Mouse (Mus musculus) midbrain, embryonic 15.5 days (tissue): ENCODE measurements around the gene Gm28635. TPM values are rescaled to one million over a fixed set of nuclear protein-coding genes. Genes with fewer than 3 reads are reported as not detected.

Experiments used
- ATAC-seq: fragments of 200-750 bp; cut with Nextera tagmentation; replicated peaks from 2 replicates; pipeline ENCODE4 v1.8.0; 2017; ENCODE audit warnings: moderate TSS enrichment
- H3K27ac ChIP-seq: fragments of 300-500 bp; sonication (generic); 2 replicates; pipeline ENCODE4 v1.5.1; 2015; ENCODE audit warnings: mild to moderate bottlenecking, inconsistent platforms
- H3K27me3 ChIP-seq: fragments of 300-500 bp; sonication (generic); replicated peaks from 2 replicates; pipeline ENCODE4 v1.6.1; 2015; ENCODE audit warnings: inconsistent platforms
- H3K36me3 ChIP-seq: fragments of 300-500 bp; sonication (generic); replicated peaks from 2 replicates; pipeline ENCODE4 v1.6.1; 2015; ENCODE audit warnings: inconsistent platforms
- H3K4me1 ChIP-seq: fragments of 300-500 bp; sonication (generic); 2 replicates; pipeline ENCODE4 v1.6.1; 2015; ENCODE audit warnings: inconsistent platforms
- H3K4me2 ChIP-seq: fragments of 300-500 bp; sonication (generic); 2 replicates; pipeline ENCODE4 v1.6.1; 2015; ENCODE audit warnings: inconsistent platforms, mild to moderate bottlenecking, moderate library complexity
- H3K4me3 ChIP-seq: fragments of 300-500 bp; sonication (generic); 2 replicates; pipeline ENCODE4 v1.5.1; 2015; ENCODE audit warnings: mild to moderate bottlenecking, inconsistent platforms
- H3K9ac ChIP-seq: fragments of 300-500 bp; sonication (generic); 2 replicates; pipeline ENCODE4 v1.6.1; 2015; ENCODE audit warnings: mild to moderate bottlenecking, inconsistent platforms
- H3K9me3 ChIP-seq: fragments of 300-500 bp; sonication (generic); 2 replicates; pipeline ENCODE4 v1.6.1; 2016; ENCODE audit warnings: inconsistent platforms
- WGBS: fragments of 180-500 bp; shearing (Covaris S2); methylation state at CpG from one replicate; pipeline ENCODE4 v1.1.7; 2015; ENCODE audit warnings: mixed read lengths; 5-methylcytosine and 5-hydroxymethylcytosine counted together
- polyA plus RNA-seq: library from polyadenylated mRNA; unstranded; fragments of >200 nt; fragmentation: Nextera tagmentation; extraction: Ambion mirVana; gene quantifications from 2 replicates; pipeline ENCODE4 v1.2.1, GENCODE M21; 2015

Gene Gm28635
- polyA plus RNA-seq, 1 experiment from 2014 or later: not detected

DNA sequence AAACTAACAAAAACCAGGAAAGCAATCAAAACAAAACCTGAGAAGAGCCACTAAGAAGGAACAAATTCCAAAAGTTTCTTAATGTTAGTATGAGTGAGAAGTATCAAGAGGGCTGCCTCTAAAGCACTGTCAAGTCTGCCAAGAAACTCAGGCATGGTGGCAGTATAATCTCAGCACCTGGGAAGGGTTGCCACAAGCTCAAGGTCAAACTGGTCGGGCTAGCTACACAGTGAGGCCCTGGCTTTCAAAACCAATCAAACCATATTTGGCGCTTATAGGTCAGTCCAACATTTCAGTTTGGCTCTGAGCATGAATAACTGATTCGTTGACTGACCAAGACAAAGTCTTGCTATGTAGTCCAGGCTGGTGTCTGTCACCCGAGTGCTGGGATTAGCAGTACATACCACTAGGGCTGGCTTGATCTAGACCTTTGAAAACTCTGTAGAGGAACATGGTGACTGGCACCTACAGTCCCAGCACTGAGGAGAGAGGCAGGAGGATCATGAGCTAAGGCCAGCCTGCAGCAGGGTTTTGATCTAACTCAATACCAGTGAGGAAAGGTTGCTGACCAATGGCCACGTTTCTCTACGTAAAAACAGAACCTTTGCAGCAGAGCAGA, 78.5 kb downstream of the Gm28635 start:
- H3K9me3 ChIP-seq: no peaks in the 10 kb centered on the region
- no peak overlapping the region for H3K9ac ChIP-seq
- H3K27ac ChIP-seq: no peak overlapping the region
- peaks cover 29% of the 10 kb centered on the region for H3K36me3 ChIP-seq
- no peaks in the 10 kb centered on the region for H3K4me1 ChIP-seq
- H3K4me3 ChIP-seq: no peak overlapping the region
- no peaks in the 10 kb centered on the region for H3K27me3 ChIP-seq
- WGBS: 94% methylated on average over 6 of the region's 6 CpGs
- no peak for ATAC-seq
- H3K4me2 ChIP-seq: no peak overlapping the region

DNA sequence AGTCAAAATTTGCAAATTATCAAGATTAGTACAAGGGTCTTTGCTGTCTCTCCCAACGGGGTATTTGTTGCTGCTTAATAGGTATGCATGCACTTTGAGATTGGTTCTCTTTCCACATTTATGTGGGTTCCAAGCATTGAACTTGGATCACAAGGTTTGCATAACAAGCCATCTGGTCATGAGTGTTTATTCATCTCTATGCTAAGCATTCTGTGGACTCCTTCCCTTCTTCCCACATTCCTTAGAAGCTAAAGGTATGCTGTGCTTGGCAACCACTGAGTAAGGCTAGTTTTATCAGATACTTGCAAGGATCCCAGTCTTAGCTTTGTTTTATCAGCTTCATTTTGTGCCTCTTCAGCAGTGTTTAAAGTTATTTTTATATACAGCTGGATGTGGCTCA, 80.7 kb downstream of the Gm28635 start:
- 94% methylated on average over 1 of the region's 1 CpGs for WGBS
- Histone ChIP-seq H3K4me2 (no peak overlapping the region), H3K36me3 (peaks cover 15% of the 10 kb centered on the region), H3K27ac (no peak overlapping the region), H3K9me3 (no peaks in the 10 kb centered on the region), H3K9ac (no peak overlapping the region), H3K27me3 (no peaks in the 10 kb centered on the region), H3K4me3 (no peak overlapping the region), H3K4me1 (no peaks in the 10 kb centered on the region)
- no peak for ATAC-seq

DNA sequence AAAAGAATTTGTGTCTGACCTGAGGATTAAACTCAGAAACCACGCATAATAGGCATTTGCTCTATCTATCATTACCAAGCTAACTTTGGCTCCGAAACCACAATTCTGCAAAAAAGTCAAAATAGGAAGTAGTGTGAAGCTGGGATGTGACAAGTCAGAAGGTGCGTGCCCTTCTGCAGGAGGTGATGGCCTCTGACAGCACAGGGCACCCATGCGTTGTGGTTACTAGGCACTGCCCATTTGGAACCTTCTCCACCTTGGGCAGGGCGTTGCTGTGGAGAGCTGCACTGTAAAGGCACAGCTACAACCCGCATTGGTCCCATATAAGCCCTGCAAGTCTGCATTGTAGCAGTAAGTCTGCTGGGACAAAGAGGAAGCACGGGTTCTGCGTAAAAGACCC, 85.0 kb downstream of the Gm28635 start:
- ATAC-seq: no peak
- 93% methylated on average over 8 of the region's 8 CpGs for WGBS
- no peak overlapping the region for H3K27ac ChIP-seq
- H3K36me3 ChIP-seq: no peaks in the 10 kb centered on the region
- no peaks in the 10 kb centered on the region for H3K27me3 ChIP-seq
- H3K9ac ChIP-seq: no peak overlapping the region
- no peak overlapping the region for H3K4me2 ChIP-seq
- H3K4me1 ChIP-seq: no peaks in the 10 kb centered on the region
- no peaks in the 10 kb centered on the region for H3K9me3 ChIP-seq
- H3K4me3 ChIP-seq: no peak overlapping the region

DNA sequence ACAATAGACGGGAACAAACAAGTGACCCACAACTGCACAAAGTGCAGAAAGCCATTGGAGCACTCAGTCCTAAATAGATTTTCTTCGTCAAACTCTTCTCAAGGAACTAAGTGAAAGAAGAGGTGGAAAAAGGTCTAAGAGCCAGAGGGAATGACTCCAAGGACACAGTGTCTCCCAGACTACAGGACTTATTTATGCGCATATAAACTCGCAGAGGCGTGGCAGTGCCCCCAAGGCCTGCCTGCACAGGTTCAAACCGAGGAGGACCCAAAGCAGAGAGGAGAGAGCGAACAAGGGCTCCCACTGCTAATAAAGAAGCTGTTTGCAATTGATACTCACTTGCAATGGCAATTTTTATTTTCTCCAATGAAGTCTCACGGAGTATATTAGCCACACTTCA, 92.1 kb downstream of the Gm28635 start:
- Histone ChIP-seq H3K27ac (no peak overlapping the region), H3K4me2 (no peak overlapping the region), H3K9ac (no peak overlapping the region), H3K27me3 (no peaks in the 10 kb centered on the region), H3K4me1 (no peaks in the 10 kb centered on the region), H3K4me3 (no peak overlapping the region), H3K36me3 (no peaks in the 10 kb centered on the region), H3K9me3 (no peaks in the 10 kb centered on the region)
- ATAC-seq: no peak
- 79% methylated on average over 8 of the region's 8 CpGs for WGBS

DNA sequence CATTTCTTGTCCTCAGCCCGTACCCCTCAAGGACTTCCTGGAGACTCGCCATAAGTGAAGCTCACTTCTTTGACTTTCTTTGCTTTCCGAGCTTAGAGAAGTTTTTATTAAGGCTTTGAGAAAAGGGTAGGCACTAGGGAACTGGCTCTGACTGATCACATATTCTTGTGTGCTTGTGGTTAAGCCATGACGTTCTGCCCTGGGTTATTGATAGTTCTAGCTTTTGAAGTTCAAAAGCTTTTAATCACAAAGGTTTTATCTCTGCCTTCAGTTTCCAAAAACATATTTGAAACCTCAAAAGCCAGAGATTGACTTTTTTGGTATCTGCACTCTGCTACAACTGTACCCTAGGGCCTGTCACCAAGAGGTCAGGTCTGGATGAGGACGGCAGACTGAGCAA, 95.6 kb downstream of the Gm28635 start:
- no peak overlapping the region for H3K27ac ChIP-seq

DNA sequence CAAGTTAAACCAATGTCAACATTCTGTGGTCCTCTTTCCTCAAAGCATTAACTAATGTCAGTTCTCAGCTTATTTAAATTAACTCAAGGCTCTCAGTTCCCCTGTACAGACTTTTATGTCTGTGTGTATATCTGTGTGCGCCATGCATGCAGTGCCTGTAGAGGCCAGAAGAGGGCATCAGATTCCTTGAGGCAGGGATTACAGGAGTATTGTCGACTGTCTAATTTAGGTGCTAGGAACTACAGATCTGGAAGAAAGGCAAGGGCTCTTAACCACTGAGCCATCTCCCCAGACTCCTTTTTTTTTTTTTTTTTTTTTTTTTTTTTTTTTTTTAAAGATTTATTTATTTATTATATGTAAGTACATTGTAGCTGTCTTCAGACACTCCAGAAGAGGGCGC, 96.6 kb downstream of the Gm28635 start:
- Histone ChIP-seq H3K9me3 (no peaks in the 10 kb centered on the region), H3K4me1 (no peaks in the 10 kb centered on the region), H3K4me3 (no peak overlapping the region), H3K4me2 (no peak overlapping the region), H3K27me3 (no peaks in the 10 kb centered on the region), H3K27ac (no peak overlapping the region), H3K9ac (no peak overlapping the region), H3K36me3 (no peaks in the 10 kb centered on the region)
- ATAC-seq: no peak
- WGBS: 89% methylated on average over 2 of the region's 3 CpGs

More for the DNA sequence above, 95.6 kb downstream of the Gm28635 start:
- Histone ChIP-seq H3K4me3 (no peak overlapping the region), H3K36me3 (no peaks in the 10 kb centered on the region), H3K4me1 (no peaks in the 10 kb centered on the region), H3K9me3 (no peaks in the 10 kb centered on the region), H3K9ac (no peak overlapping the region), H3K4me2 (no peak overlapping the region), H3K27me3 (no peaks in the 10 kb centered on the region)
- no peak for ATAC-seq
- WGBS: 89% methylated on average over 5 of the region's 5 CpGs

DNA sequence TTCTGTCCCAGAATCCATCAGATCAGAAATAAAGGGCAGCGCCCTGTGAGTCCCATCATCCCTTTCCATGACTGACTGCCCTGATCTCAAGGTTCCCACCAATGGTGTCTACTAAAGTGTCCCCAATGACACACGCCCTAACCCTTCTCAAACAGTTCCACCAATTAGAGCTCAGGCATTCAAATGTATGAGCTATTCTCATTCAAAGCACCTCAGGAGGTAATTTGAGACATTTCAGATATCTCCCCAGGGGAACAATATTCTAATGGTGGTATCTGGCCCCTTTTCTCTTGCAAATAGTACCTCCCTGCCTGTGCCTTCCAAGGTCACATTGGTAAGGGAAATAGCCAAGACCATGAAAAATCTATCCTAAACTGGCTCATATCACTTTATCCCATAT, 98.5 kb downstream of the Gm28635 start:
- WGBS: 87% methylated on average over 2 of the region's 2 CpGs
- H3K4me3 ChIP-seq: no peak overlapping the region
- no peak for ATAC-seq

DNA sequence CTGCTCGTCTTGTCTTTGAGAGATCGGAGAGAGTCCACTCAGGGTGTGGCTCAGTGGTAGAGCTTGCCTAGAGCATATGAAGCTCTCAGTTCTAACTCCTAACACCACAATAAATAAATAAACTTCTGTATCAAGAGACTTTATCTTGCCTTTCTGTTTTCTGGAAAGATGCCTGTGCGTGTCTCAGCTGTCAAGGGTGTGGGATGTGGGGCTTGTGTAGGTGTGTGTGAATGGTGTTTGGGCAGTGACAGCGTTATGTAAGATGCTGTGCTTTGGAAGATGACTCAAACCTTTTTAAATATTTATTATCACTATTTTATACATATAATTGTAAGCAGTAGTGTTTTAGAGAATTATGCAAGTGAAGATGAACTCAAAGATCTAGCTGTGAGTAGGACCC, 103.7 kb downstream of the Gm28635 start:
- Histone ChIP-seq H3K9ac (no peak overlapping the region), H3K4me3 (no peak overlapping the region), H3K4me2 (no peak overlapping the region), H3K36me3 (no peaks in the 10 kb centered on the region), H3K4me1 (no peaks in the 10 kb centered on the region), H3K27ac (no peak overlapping the region), H3K9me3 (no peaks in the 10 kb centered on the region), H3K27me3 (no peaks in the 10 kb centered on the region)
- whole genome bisulfite sequencing: 96% methylated on average over 4 of the region's 4 CpGs
- no peak for ATAC-seq

More for the DNA sequence above, 98.5 kb downstream of the Gm28635 start:
- Histone ChIP-seq H3K4me1 (no peaks in the 10 kb centered on the region), H3K9me3 (no peaks in the 10 kb centered on the region), H3K27me3 (no peaks in the 10 kb centered on the region), H3K27ac (no peak overlapping the region), H3K36me3 (no peaks in the 10 kb centered on the region), H3K4me2 (no peak overlapping the region), H3K9ac (no peak overlapping the region)

DNA sequence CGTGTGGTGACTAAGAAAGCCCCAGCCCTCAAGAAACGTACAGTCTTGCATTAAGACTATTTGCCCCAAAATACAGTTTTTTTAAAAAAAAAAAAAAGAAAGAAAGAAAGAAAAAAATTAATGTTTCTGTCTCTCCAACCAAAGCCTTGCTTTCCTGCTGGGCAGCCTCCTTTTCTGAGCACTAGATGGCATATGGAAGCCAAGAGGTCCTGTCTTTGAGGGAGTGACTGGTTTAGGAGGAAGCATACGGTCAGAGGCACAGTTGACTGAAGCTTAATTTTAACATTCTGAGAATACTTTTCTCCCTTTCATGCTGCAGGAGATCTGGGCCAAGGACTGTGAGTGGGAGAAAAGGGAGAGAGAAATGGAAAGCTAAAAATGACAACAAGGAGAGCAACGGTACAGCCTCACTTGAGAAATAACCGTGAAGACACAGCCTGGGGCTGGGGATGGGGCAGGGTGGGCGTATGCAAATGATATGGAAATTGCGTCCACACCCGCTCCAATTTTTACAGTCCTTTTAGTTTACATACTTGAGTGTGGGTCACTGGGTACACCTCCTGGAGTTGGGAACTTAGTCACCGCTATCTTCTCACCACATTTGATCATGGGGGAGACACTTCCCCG, 120.8 kb downstream of the Gm28635 start:
- WGBS: 57% methylated on average over 10 of the region's 10 CpGs

More for the DNA sequence above, 120.8 kb downstream of the Gm28635 start:
- Histone ChIP-seq H3K4me2 (peak overlapping the region; percentile 6; the same call in 1 of the 2 replicates), H3K27me3 (no peaks in the 10 kb centered on the region), H3K27ac (no peak overlapping the region), H3K36me3 (no peaks in the 10 kb centered on the region), H3K4me3 (no peak overlapping the region), H3K9me3 (no peaks in the 10 kb centered on the region), H3K9ac (no peak overlapping the region), H3K4me1 (no peaks in the 10 kb centered on the region)
- ATAC-seq: no peak

Other genes starting within 250 kb of the Gm28635 start
- gene Tfpi, start 201.3 kb downstream of the Gm28635 start, polyA plus RNA-seq: 17.3 and 19.0 TPM in 2 replicates
- 31.3 and 34.2 TPM in 2 replicates for gene Ctnnd1, start 27.3 kb downstream of the Gm28635 start, polyA plus RNA-seq
- gene Btbd18, start 19.0 kb downstream of the Gm28635 start, polyA plus RNA-seq: 0.14 and 0.19 TPM in 2 replicates
- 168 and 174 TPM in 2 replicates for gene Selenoh, start 7.3 kb downstream of the Gm28635 start, polyA plus RNA-seq
- gene Med19, start 361 bp upstream of the Gm28635 start, polyA plus RNA-seq: 49.5 and 50.1 TPM in 2 replicates
- gene Tmx2, start 1.1 kb upstream of the Gm28635 start, polyA plus RNA-seq: 271 and 279 TPM in 2 replicates
- gene Zdhhc5, start 37.1 kb upstream of the Gm28635 start, polyA plus RNA-seq: 19.0 and 19.9 TPM in 2 replicates
- gene Clp1, start 49.3 kb upstream of the Gm28635 start, polyA plus RNA-seq: 24.4 and 25.2 TPM in 2 replicates
- gene Ypel4, start 56.0 kb upstream of the Gm28635 start, polyA plus RNA-seq: 27.5 and 28.0 TPM in 2 replicates
- 3.6 and 4.6 TPM in 2 replicates for gene Gm19426, start 65.6 kb upstream of the Gm28635 start, polyA plus RNA-seq
- gene Serping1, start 97.4 kb upstream of the Gm28635 start, polyA plus RNA-seq: 32.9 and 37.0 TPM in 2 replicates
- gene Ube2l6, start 120.8 kb upstream of the Gm28635 start, polyA plus RNA-seq: 21.6 and 25.7 TPM in 2 replicates
- gene Smtnl1, start 144.6 kb upstream of the Gm28635 start, polyA plus RNA-seq: not detected in 2 replicates
- gene Timm10, start 149.0 kb upstream of the Gm28635 start, polyA plus RNA-seq: 70.1 and 82.8 TPM in 2 replicates
- gene Slc43a1, start 160.8 kb upstream of the Gm28635 start, polyA plus RNA-seq: 1.2 and 1.9 TPM in 2 replicates
- 4.9 and 6.0 TPM in 2 replicates for gene Rtn4rl2, start 208.7 kb upstream of the Gm28635 start, polyA plus RNA-seq